Mouse (Mus musculus) intestine, embryonic 15.5 days (tissue): ENCODE results near the gene Rsph3a. TPM values are rescaled to one million over a fixed set of nuclear protein-coding genes. Genes with fewer than 3 reads are reported as not detected.
"Not testable (repeated sequence)": the region's sequence is repeated elsewhere in the genome, so short reads cannot be mapped to it uniquely, and the experiment has no call there.

Experiments
- ATAC-seq: fragments of 200-750 bp; cut with Nextera tagmentation; 2 replicates; pipeline ENCODE4 v1.8.0; 2017; ENCODE audit warnings: moderate TSS enrichment, moderate library complexity
- H3K27ac ChIP-seq: fragments of 300-500 bp; sonication (generic); 2 replicates; pipeline ENCODE4 v1.5.1; 2015; ENCODE audit warnings: mild to moderate bottlenecking, inconsistent platforms
- H3K27me3 ChIP-seq: fragments of 300-500 bp; sonication (generic); replicated peaks from 2 replicates; pipeline ENCODE4 v1.6.1; 2015; ENCODE audit warnings: inconsistent platforms
- H3K36me3 ChIP-seq: fragments of 300-500 bp; sonication (generic); 2 replicates; pipeline ENCODE4 v1.6.1; 2015; ENCODE audit warnings: inconsistent platforms
- H3K4me1 ChIP-seq: fragments of 300-500 bp; sonication (generic); replicated peaks from 2 replicates; pipeline ENCODE4 v1.6.1; 2015; ENCODE audit warnings: inconsistent platforms
- H3K4me2 ChIP-seq: fragments of 300-500 bp; sonication (generic); replicated peaks from 2 replicates; pipeline ENCODE4 v1.6.1; 2015; ENCODE audit warnings: mild to moderate bottlenecking, inconsistent platforms
- H3K4me3 ChIP-seq: fragments of 300-500 bp; sonication (generic); replicated peaks from 2 replicates; pipeline ENCODE4 v1.5.1; 2015; ENCODE audit warnings: inconsistent platforms
- H3K9ac ChIP-seq: fragments of 300-500 bp; sonication (generic); 2 replicates; pipeline ENCODE4 v1.6.1; 2015; ENCODE audit warnings: inconsistent platforms
- H3K9me3 ChIP-seq: fragments of 300-500 bp; sonication (generic); 2 replicates; pipeline ENCODE4 v1.6.1; 2016; ENCODE audit warnings: inconsistent platforms
- WGBS: fragments of 180-500 bp; shearing (Covaris S2); methylation state at CpG from one replicate; pipeline ENCODE4 v1.1.7; 2015; 5-methylcytosine and 5-hydroxymethylcytosine counted together
- polyA plus RNA-seq: library from polyadenylated mRNA; unstranded; fragments of >200 nt; fragmentation: Nextera tagmentation; extraction: Ambion mirVana; gene quantifications from 2 replicates; pipeline ENCODE4 v1.2.1, GENCODE M21; 2015

Rsph3a gene
- polyA plus RNA-seq, 1 experiment from 2014 or later = 45.8 TPM

- Histone ChIP-seq H3K9me3 (no peaks in the 10 kb centered on the region), H3K27ac (no peak overlapping the region), H3K4me3 (no peak overlapping the region), H3K4me2 (no peak overlapping the region), H3K4me1 (no peaks in the 10 kb centered on the region), H3K27me3 (no peaks in the 10 kb centered on the region), H3K9ac (no peak overlapping the region), H3K36me3 (no peaks in the 10 kb centered on the region)
- 51% methylated on average over 12 of the region's 12 CpGs for WGBS
- no peak for ATAC-seq
Observed at GRCm38 (mm10) chr17:7916782-7917574, 28.4 kb upstream of the Rsph3a start.

- no peak overlapping the region for H3K4me2 ChIP-seq
- no peak overlapping the region for H3K27ac ChIP-seq
- H3K9me3 ChIP-seq = no peaks in the 10 kb centered on the region
- H3K4me1 ChIP-seq = no peaks in the 10 kb centered on the region
- ATAC-seq = no peak
- 64% methylated on average over 2 of the region's 2 CpGs for WGBS
- H3K4me3 ChIP-seq = no peak overlapping the region
- H3K36me3 ChIP-seq = no peaks in the 10 kb centered on the region
- no peaks in the 10 kb centered on the region for H3K27me3 ChIP-seq
- no peak overlapping the region for H3K9ac ChIP-seq
Observed at GRCm38 (mm10) chr17:7918355-7918754, 27.1 kb upstream of the Rsph3a start.

- H3K9ac ChIP-seq = no peak overlapping the region
- no peak for ATAC-seq
- WGBS = 53% methylated on average over 2 of the region's 2 CpGs
- H3K4me1 ChIP-seq = no peaks in the 10 kb centered on the region
- H3K4me3 ChIP-seq = no peak overlapping the region
- H3K27ac ChIP-seq = no peak overlapping the region
- no peak overlapping the region for H3K4me2 ChIP-seq
- H3K9me3 ChIP-seq = no peaks in the 10 kb centered on the region
- no peaks in the 10 kb centered on the region for H3K36me3 ChIP-seq
- no peaks in the 10 kb centered on the region for H3K27me3 ChIP-seq
Observed at GRCm38 (mm10) chr17:7919209-7919608, 26.2 kb upstream of the Rsph3a start.

GRCm38 (mm10) chr17:7922564-7922963, 22.9 kb upstream of the Rsph3a start:
- Histone ChIP-seq H3K27me3 (no peaks in the 10 kb centered on the region), H3K27ac (no peak overlapping the region), H3K4me3 (no peak overlapping the region), H3K4me1 (no peaks in the 10 kb centered on the region; the same call in 1 of the 2 replicates), H3K9ac (no peak overlapping the region), H3K9me3 (no peaks in the 10 kb centered on the region), H3K36me3 (no peaks in the 10 kb centered on the region), H3K4me2 (no peak overlapping the region)
- WGBS = 70% methylated on average over 5 of the region's 5 CpGs
- ATAC-seq = no peak

GRCm38 (mm10) chr17:7924185-7924725, 21.2 kb upstream of the Rsph3a start:
- H3K36me3 ChIP-seq = no peaks in the 10 kb centered on the region
- H3K4me1 ChIP-seq = no peaks in the 10 kb centered on the region; the same call in 1 of the 2 replicates
- H3K9ac ChIP-seq = no peak overlapping the region
- 83% methylated on average over 13 of the region's 13 CpGs for WGBS
- no peaks in the 10 kb centered on the region for H3K27me3 ChIP-seq
- H3K4me3 ChIP-seq = no peak overlapping the region
- ATAC-seq = no peak
- no peak overlapping the region for H3K4me2 ChIP-seq
- no peaks in the 10 kb centered on the region for H3K9me3 ChIP-seq
- H3K27ac ChIP-seq = no peak overlapping the region

- Histone ChIP-seq H3K4me1 (no peaks in the 10 kb centered on the region; the same call in 1 of the 2 replicates), H3K27me3 (no peaks in the 10 kb centered on the region), H3K4me2 (no peak within 1 kb of the TSS), H3K9ac (no peak within 1 kb of the TSS), H3K9me3 (no peaks in the 10 kb centered on the region), H3K27ac (no peak within 1 kb of the TSS), H3K36me3 (no peaks in the 10 kb centered on the region), H3K4me3 (no peak within 1 kb of the TSS)
- ATAC-seq = no peak
- 47% methylated on average over 13 of the region's 13 CpGs for WGBS
Observed at GRCm38 (mm10) chr17:7925413-7926160, 19.8 kb upstream of the Rsph3a start, which contains the start of gene Tagap. TSS of gene Tagap (plus strand) at chr17:7926000.

GRCm38 (mm10) chr17:7927582-7928535, 17.6 kb upstream of the Rsph3a start:
- H3K9me3 ChIP-seq = no peaks in the 10 kb centered on the region
- 71% methylated on average over 24 of the region's 24 CpGs for WGBS
- H3K4me1 ChIP-seq = no peaks in the 10 kb centered on the region; the same call in 1 of the 2 replicates
- H3K4me2 ChIP-seq = no peak overlapping the region
- no peak overlapping the region for H3K4me3 ChIP-seq
- no peak overlapping the region for H3K27ac ChIP-seq
- no peak overlapping the region for H3K9ac ChIP-seq
- H3K27me3 ChIP-seq = no peaks in the 10 kb centered on the region
- no peak for ATAC-seq
- no peaks in the 10 kb centered on the region for H3K36me3 ChIP-seq

- no peak overlapping the region for H3K4me3 ChIP-seq
- no peaks in the 10 kb centered on the region for H3K36me3 ChIP-seq
- ATAC-seq = no peak
- no peak overlapping the region for H3K9ac ChIP-seq
- H3K27me3 ChIP-seq = no peaks in the 10 kb centered on the region
- no peak overlapping the region for H3K27ac ChIP-seq
- no peak overlapping the region for H3K4me2 ChIP-seq
- H3K4me1 ChIP-seq = no peaks in the 10 kb centered on the region; the same call in 1 of the 2 replicates
- WGBS = 81% methylated on average over 6 of the region's 6 CpGs
- no peaks in the 10 kb centered on the region for H3K9me3 ChIP-seq
Observed at GRCm38 (mm10) chr17:7928662-7929061, 16.8 kb upstream of the Rsph3a start.

GRCm38 (mm10) chr17:7929279-7929678, 16.1 kb upstream of the Rsph3a start:
- no peak for ATAC-seq
- Histone ChIP-seq H3K9ac (no peak overlapping the region), H3K4me1 (no peaks in the 10 kb centered on the region; the same call in 1 of the 2 replicates), H3K4me3 (no peak overlapping the region), H3K9me3 (no peaks in the 10 kb centered on the region), H3K36me3 (no peaks in the 10 kb centered on the region), H3K4me2 (no peak overlapping the region), H3K27me3 (no peaks in the 10 kb centered on the region), H3K27ac (no peak overlapping the region)
- 35% methylated on average over 8 of the region's 8 CpGs for WGBS

- WGBS = 78% methylated on average over 13 of the region's 13 CpGs
- H3K36me3 ChIP-seq = no peaks in the 10 kb centered on the region
- no peaks in the 10 kb centered on the region for H3K4me1 ChIP-seq
- ATAC-seq = no peak
- H3K9ac ChIP-seq = no peak overlapping the region
- H3K4me2 ChIP-seq = no peak overlapping the region
- H3K9me3 ChIP-seq = no peaks in the 10 kb centered on the region
- H3K27me3 ChIP-seq = no peaks in the 10 kb centered on the region
- no peak overlapping the region for H3K4me3 ChIP-seq
- no peak overlapping the region for H3K27ac ChIP-seq
Observed at GRCm38 (mm10) chr17:7931096-7931990, 14.1 kb upstream of the Rsph3a start.

- not testable (repeated sequence) for H3K27me3 ChIP-seq, H3K9me3 ChIP-seq, H3K4me1 ChIP-seq, H3K4me2 ChIP-seq, H3K9ac ChIP-seq, H3K27ac ChIP-seq, H3K4me3 ChIP-seq, ATAC-seq, H3K36me3 ChIP-seq
- WGBS = 74% methylated on average over 7 of the region's 8 CpGs
Observed at GRCm38 (mm10) chr17:7932121-7932520, 13.3 kb upstream of the Rsph3a start.
